Mouse (Mus musculus): ENCODE data around the gene Ypel5. TPM values are rescaled to one million over a fixed set of nuclear protein-coding genes. Genes with fewer than 3 reads are reported as not detected.

Ypel5 gene
- 82.7 and 87.7 TPM in 2 replicates for polyA plus RNA-seq (2016; fragmentation: Nextera tagmentation; extraction: Ambion mirVana)

DNA sequence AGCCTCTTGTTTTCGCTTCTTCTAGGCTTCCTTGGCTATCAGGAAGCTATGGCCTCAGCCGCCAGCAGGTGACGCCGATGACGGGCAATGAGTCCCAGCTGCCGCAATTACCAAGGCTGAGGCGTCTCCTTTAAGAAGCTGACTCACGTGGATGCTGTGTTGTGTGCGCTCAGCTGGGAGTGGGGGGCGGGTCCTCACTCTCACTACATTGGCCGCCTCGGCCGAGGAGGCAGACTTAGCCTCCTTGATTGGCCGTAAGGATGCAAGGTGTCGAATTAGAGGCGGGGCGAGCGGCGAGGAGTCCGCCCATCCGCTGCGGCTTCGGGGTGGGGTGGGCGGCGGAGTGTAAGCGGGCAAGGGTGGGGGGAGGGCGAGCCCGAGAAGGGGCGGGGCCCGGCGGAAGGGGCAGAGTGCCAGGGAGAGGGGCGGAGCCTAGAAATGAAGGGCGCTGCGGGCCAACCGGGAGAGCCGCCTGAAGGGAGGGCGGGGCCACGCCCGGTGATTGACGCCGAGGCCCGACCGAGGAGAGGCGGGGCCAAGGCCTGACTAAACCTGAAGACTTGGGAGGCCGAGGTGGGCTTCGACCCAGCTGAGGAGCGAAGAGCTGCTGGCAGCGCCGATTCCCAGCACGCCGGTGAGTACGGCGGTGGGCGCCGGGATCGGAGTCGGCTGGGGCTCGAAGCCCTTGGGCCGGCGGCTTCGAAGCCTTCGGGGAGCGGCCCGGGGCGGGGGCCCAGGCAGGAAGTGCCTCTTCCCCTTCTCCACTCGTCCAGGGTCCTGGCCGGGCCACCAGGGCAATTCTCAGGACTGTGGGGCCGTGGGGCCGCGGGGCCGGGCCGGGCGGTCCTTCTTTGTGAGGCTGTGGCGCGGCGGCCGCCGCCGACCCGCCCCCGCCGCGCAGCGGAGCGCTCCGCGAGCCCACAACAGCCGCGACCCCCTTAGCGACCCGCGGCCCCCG is at the start of gene Ypel5:
TSS of gene Ypel5 (plus strand) at position 296 of the 958 bp plus-strand sequence.
- peak within 1 kb of the TSS; percentile 94 for H3K27ac ChIP-seq
- under 1% methylated on average over 88 of the region's 93 CpGs for WGBS
- no peaks in the 10 kb centered on the region for H3K36me3 ChIP-seq
- H3K9ac ChIP-seq = peak within 1 kb of the TSS; percentile 98
- H3K4me2 ChIP-seq (replicated peaks) = peak within 1 kb of the TSS; percentile 70
- peak; percentile 98 for ATAC-seq (ENCODE audit: low FRiP score, low read depth)
- peaks cover 6% of the 10 kb centered on the region; the same call in 1 of the 2 replicates for H3K4me1 ChIP-seq
- no peaks in the 10 kb centered on the region for H3K9me3 ChIP-seq
- H3K4me3 ChIP-seq = peak within 1 kb of the TSS; percentile 92
- H3K27me3 ChIP-seq (replicated peaks) = no peaks in the 10 kb centered on the region

DNA sequence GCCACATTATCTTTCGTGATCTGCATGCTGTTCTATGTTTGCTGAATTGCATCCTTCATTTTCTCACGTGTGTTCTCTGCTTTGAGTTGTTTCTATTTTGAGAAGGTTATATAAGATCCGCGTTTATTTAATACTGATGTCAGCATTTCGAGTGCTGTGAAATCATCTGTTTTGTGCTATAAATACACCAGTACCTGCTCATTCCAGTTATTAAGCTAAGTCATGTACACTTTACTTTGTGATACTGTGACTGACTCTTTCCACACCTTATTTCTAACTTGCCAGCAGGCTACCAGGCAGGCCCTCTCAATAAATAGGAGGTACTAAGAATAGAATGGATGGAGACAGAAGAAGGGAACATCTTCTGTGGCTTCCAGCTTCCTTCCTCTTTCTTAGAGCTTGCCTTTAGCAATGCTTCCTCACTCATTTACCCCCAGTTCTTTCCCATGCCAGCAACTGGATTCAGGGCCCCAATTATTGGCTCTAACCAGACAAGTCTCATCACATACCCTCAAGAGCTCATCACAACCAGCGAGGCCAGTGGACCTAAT is 48.3 kb upstream of the Ypel5 start:
- WGBS = 86% methylated on average over 6 of the region's 6 CpGs
- H3K9me3 ChIP-seq = no peaks in the 10 kb centered on the region
- no peaks in the 10 kb centered on the region for H3K4me1 ChIP-seq
- no peak overlapping the region for H3K9ac ChIP-seq
- no peaks in the 10 kb centered on the region for H3K27me3 ChIP-seq (replicated peaks)
- ATAC-seq (ENCODE audit: low FRiP score, low read depth) = no peak
- H3K4me2 ChIP-seq (replicated peaks) = no peak overlapping the region
- no peak overlapping the region for H3K4me3 ChIP-seq
- no peaks in the 10 kb centered on the region for H3K36me3 ChIP-seq
- H3K27ac ChIP-seq = no peak overlapping the region

DNA sequence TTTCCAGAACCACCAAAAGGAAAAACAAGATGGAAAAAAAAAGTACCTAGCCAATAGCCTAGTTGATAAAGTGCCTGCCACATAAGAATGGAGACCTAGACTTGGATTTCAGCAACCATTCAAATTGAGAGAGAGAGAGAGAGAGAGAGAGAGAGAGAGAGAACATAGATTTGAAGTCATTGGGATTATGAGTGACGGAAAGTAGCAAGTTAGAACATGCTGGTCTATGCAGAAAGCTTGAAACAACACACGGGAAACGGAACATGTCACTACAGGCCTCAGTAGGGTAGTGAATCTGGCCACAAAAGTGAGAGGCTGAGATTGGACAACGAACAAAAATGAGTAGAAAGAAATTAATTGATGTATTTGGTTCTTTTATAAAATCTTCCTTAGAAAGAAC is 43.0 kb upstream of the Ypel5 start:
- Histone ChIP-seq H3K27ac (no peak overlapping the region), H3K4me1 (no peaks in the 10 kb centered on the region), H3K4me3 (no peak overlapping the region), H3K9ac (no peak overlapping the region), H3K36me3 (no peaks in the 10 kb centered on the region), H3K27me3 (replicated peaks) (no peaks in the 10 kb centered on the region), H3K4me2 (replicated peaks) (no peak overlapping the region), H3K9me3 (no peaks in the 10 kb centered on the region)
- WGBS = 87% methylated on average over 4 of the region's 4 CpGs
- no peak for ATAC-seq (ENCODE audit: low FRiP score, low read depth)

DNA sequence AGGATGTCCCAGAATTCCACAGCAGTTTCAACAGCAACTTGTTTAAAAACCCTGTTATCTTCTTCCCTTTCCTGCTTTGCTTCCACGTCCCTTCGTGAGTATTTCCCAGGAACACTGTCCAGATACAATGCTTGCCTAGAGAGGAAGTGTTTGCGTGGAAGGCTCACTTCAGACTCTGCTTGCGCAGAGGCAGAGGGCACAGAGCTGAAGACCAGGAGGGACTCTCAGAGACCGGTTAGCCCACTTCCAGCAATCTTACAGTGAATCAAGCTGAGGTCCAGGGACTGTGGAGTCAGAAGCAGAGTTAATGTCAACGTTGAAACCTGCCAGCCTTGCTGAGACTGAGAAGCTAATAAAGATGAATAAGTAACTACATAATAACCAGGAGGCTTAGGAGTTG is 41.6 kb upstream of the Ypel5 start:
- H3K4me3 ChIP-seq = no peak overlapping the region
- H3K9ac ChIP-seq = no peak overlapping the region
- no peaks in the 10 kb centered on the region for H3K27me3 ChIP-seq (replicated peaks)
- no peaks in the 10 kb centered on the region for H3K36me3 ChIP-seq
- H3K9me3 ChIP-seq = no peaks in the 10 kb centered on the region
- H3K4me1 ChIP-seq = no peaks in the 10 kb centered on the region
- H3K27ac ChIP-seq = no peak overlapping the region
- no peak overlapping the region for H3K4me2 ChIP-seq (replicated peaks)
- 77% methylated on average over 6 of the region's 6 CpGs for WGBS
- no peak for ATAC-seq (ENCODE audit: low FRiP score, low read depth)

DNA sequence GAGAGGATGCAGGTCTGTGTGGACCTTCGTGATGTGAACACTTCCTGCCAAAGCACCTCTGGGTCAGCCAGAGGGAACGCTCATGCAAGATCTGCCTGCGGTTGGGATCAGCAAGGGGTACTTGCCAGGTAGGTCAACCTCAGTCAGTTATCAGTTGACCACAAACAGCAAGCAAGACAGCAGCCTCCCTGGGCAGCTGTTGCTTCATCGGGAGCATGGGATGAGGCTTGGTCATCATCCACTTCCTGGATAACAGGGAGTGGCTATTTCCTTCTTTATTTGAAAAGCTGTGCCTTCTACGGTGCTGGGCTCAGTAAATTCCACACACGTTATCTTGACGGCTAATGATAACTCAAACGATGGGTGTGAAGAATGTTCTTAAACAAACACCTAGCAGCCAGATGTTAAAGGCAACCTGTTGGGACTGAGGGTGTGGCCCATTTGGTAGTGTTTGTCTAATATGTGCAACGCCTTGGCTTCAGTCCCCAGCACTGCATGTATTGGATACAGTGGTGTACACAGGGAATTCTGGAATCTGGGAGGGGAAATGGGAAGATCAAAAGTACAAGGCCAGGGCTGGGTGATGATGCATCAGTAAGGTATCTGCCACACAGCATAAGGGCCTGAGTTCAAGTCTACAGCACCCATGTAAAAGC is 40.7 kb upstream of the Ypel5 start:
- Histone ChIP-seq H3K9ac (no peak overlapping the region), H3K9me3 (no peaks in the 10 kb centered on the region), H3K4me1 (no peaks in the 10 kb centered on the region), H3K27ac (no peak overlapping the region), H3K4me2 (replicated peaks) (no peak overlapping the region), H3K4me3 (no peak overlapping the region), H3K36me3 (no peaks in the 10 kb centered on the region), H3K27me3 (replicated peaks) (no peaks in the 10 kb centered on the region)
- 82% methylated on average over 9 of the region's 9 CpGs for WGBS
- ATAC-seq (ENCODE audit: low FRiP score, low read depth) = no peak

DNA sequence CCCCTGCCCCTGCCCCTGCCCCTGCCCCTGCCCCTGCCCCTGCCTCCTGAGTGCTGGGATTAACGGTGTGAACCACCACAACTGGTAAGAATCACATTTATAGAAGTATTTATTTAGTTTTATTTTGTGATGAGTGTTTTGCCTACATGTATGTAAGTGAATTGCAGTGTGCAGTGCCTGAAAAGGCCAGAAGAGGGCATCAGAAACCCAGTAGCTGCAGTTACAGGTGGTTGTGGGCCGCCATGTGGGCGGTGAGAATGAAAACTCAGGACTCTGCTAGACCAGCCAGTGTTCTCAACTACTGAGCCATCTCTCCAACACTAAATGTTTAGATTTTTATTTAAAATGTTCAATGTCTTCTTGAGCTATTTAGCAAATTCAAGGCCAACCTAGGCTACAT is 39.7 kb upstream of the Ypel5 start:
- no peak overlapping the region for H3K4me2 ChIP-seq (replicated peaks)
- ATAC-seq (ENCODE audit: low FRiP score, low read depth) = no peak
- H3K36me3 ChIP-seq = no peaks in the 10 kb centered on the region
- H3K27ac ChIP-seq = no peak overlapping the region
- no peaks in the 10 kb centered on the region for H3K27me3 ChIP-seq (replicated peaks)
- WGBS = 91% methylated on average over 3 of the region's 3 CpGs
- H3K9ac ChIP-seq = no peak overlapping the region
- H3K9me3 ChIP-seq = no peaks in the 10 kb centered on the region
- no peaks in the 10 kb centered on the region for H3K4me1 ChIP-seq
- H3K4me3 ChIP-seq = no peak overlapping the region

DNA sequence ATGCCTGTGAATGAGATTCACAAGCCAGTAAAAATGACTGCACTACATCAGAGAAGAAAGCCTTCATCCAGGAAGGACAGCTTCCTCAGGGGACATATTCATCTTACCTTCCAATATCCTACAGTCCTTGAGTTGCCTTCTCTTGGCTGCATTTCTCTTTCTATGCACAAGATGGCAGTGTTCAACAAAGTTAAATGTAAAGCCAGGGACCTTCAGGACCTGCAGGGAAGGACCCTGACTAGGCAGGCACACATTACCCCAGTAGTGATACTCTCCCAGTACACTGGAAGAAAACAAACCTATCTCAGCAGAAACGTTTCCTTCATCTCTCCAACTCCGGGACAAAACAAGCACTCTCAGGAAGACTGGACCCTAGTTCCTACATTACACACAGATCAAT is 38.4 kb upstream of the Ypel5 start:
- WGBS = 26% methylated on average over 2 of the region's 2 CpGs
- Histone ChIP-seq H3K4me3 (no peak overlapping the region), H3K27ac (no peak overlapping the region), H3K9me3 (no peaks in the 10 kb centered on the region), H3K4me1 (no peaks in the 10 kb centered on the region), H3K36me3 (no peaks in the 10 kb centered on the region), H3K9ac (no peak overlapping the region), H3K27me3 (replicated peaks) (no peaks in the 10 kb centered on the region), H3K4me2 (replicated peaks) (no peak overlapping the region)
- ATAC-seq (ENCODE audit: low FRiP score, low read depth) = no peak

DNA sequence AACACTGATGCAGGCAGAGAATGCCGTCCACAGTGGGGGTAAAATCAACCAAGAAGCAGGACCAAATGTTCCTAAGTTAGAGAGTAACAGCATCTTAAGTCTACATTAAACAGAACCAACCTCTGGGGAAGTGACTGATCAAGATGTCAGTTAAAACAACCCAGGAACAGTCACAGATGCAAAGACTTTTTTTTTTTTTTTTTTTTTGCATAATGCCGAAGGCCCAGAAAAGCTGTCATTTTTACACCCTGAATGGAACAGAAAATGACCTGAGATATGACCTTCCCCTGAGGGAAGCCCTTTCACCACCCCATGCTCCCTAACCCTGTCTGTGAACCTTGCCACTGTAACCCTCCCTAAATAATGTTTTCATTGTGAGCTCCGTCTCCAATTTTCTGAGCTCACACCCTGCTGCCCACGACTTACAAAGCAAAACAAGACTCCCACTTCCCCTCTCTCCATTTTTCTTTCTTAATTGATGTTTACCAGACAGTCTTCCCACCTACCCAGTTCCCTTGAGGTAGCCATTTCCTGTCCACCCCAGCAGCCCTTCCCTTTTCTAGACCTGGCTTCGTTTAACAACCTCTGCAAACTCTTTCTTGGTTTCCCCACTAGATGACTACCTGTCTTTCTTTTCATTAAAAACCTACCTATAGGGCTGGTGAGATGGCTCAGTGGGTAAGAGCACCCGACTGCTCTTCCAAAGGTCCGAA is 26.2 kb upstream of the Ypel5 start:
- H3K27ac ChIP-seq = no peak overlapping the region
- no peaks in the 10 kb centered on the region for H3K36me3 ChIP-seq
- 64% methylated on average over 7 of the region's 7 CpGs for WGBS
- no peaks in the 10 kb centered on the region for H3K4me1 ChIP-seq
- ATAC-seq (ENCODE audit: low FRiP score, low read depth) = no peak
- no peaks in the 10 kb centered on the region for H3K9me3 ChIP-seq
- H3K27me3 ChIP-seq (replicated peaks) = no peaks in the 10 kb centered on the region
- H3K9ac ChIP-seq = no peak overlapping the region
- H3K4me3 ChIP-seq = no peak overlapping the region
- H3K4me2 ChIP-seq (replicated peaks) = no peak overlapping the region

DNA sequence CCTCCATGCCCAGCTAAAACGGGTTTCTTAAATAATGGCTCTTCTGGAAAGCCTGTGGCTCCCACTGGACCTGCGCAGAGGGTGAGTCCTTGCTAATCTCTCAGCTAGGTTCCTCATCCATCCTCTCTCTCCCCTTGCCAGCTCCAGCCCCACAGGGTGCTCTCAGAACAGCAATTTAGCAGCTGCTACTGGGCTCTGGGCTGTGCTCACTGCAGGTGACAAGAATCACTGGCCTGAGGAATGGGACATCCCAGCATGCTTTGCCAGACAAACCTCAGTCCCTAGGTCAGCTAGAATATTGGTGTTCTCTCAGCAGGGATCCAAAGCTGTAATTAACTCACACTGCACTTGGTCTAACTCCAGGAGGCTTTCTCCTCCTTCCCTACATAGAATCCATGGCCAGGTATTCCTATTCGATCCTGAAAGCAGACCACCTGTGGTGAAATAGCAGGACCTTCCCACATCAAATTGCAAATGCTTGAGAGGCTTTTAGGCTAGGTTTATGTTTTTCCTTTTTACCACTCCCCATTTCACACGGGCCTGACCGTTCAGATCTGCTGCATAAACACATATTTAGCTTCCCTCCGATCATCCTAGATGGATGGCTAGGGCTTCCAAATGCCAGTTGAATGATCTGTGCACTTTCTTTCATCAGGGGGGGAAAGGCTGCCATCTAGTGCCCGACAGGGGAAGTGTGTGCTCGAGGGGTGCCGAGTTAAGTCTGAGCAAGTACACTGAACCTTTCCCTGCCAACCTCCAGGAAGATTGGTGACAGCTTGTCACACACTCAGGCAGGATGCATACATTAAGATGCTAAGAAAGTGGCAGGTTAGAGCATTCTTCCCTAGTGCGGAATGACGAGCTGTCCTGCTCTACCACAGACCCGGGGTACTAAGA is 22.6 kb upstream of the Ypel5 start:
- 0 out of 2 replicates have a peak, but pooled peaks have one; percentile 37 for ATAC-seq (ENCODE audit: low FRiP score, low read depth)
- no peak overlapping the region for H3K9ac ChIP-seq
- H3K4me1 ChIP-seq = no peaks in the 10 kb centered on the region
- peak overlapping the region; percentile 16; the same call in 1 of the 2 replicates for H3K4me2 ChIP-seq (replicated peaks)
- WGBS = 17% methylated on average over 12 of the region's 12 CpGs
- H3K36me3 ChIP-seq = no peaks in the 10 kb centered on the region
- no peak overlapping the region for H3K27ac ChIP-seq
- H3K9me3 ChIP-seq = no peaks in the 10 kb centered on the region
- H3K27me3 ChIP-seq (replicated peaks) = no peaks in the 10 kb centered on the region
- H3K4me3 ChIP-seq = no peak overlapping the region

DNA sequence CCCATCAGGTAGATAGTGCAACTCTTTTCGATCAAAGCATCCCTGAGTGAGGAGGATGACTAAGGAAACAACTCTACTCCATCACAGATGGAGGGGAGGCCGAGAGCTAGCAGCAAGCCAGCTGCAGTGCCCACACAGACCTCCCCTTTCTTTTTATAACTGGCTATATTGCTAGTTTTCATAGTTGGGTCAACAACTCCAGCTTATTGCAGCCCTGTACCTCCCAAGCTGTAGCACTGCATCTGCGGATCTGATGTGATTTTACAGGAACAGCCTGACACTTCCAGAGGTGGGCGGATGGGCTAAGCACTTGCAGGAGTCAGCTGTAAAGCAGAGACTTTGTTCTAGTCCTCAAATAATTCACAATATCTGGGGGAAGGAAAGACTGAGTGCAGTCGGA is 18.7 kb upstream of the Ypel5 start:
- H3K36me3 ChIP-seq = no peaks in the 10 kb centered on the region
- H3K27ac ChIP-seq = no peak overlapping the region
- H3K9ac ChIP-seq = no peak overlapping the region
- no peaks in the 10 kb centered on the region for H3K9me3 ChIP-seq
- no peaks in the 10 kb centered on the region for H3K27me3 ChIP-seq (replicated peaks)
- no peak overlapping the region for H3K4me3 ChIP-seq
- H3K4me1 ChIP-seq = no peaks in the 10 kb centered on the region
- 82% methylated on average over 5 of the region's 5 CpGs for WGBS
- H3K4me2 ChIP-seq (replicated peaks) = no peak overlapping the region
- no peak for ATAC-seq (ENCODE audit: low FRiP score, low read depth)

DNA sequence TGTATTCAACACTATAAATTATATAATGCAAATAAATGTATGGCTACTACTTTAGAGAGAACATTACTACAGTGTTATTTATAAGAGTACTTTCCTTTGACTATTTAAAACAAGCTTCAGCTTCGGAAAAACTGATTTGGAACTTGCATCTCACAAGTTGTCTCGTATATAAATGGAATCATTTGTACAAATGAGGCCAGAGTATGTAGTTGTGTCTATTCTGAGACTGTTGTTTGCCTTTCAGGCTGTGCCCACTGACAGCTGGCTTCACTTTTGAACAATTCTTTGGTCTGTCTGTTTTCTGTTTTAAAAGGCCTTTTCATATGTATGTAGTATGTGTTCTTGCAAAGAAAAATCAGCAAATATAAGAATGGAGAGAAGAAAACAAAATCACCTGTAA is 16.5 kb upstream of the Ypel5 start:
- no peak for ATAC-seq (ENCODE audit: low FRiP score, low read depth)
- H3K4me2 ChIP-seq (replicated peaks) = no peak overlapping the region
- no peaks in the 10 kb centered on the region for H3K9me3 ChIP-seq
- WGBS = 74% methylated on average over 2 of the region's 2 CpGs
- no peak overlapping the region for H3K9ac ChIP-seq
- H3K4me1 ChIP-seq = no peaks in the 10 kb centered on the region
- no peaks in the 10 kb centered on the region for H3K36me3 ChIP-seq
- H3K27ac ChIP-seq = no peak overlapping the region
- H3K27me3 ChIP-seq (replicated peaks) = no peaks in the 10 kb centered on the region
- no peak overlapping the region for H3K4me3 ChIP-seq
